Mouse (Mus musculus) G1E (cell line): ENCODE results near the gene Ssc5d.

Experiments
- CTCF ChIP-seq: IDR thresholded peaks from 2 replicates; pipeline ENCODE4 v1.5.1; 2012; ENCODE audit warnings: low read depth, low read length, inconsistent platforms, mixed read lengths
- GATA1 ChIP-seq: IDR thresholded peaks from 2 replicates; pipeline ENCODE4 v1.6.1; 2012; ENCODE audit warnings: borderline replicate concordance, low read length, inconsistent platforms, mixed read lengths
- GATA2 ChIP-seq: IDR thresholded peaks from 2 replicates; pipeline ENCODE4 v1.6.1; 2012; ENCODE audit warnings: low read depth, low read length, inconsistent platforms, borderline replicate concordance
- POLR2AphosphoS5 ChIP-seq: IDR thresholded peaks from 2 replicates; pipeline ENCODE4 v1.6.1; 2012; ENCODE audit warnings: low read depth, low read length, inconsistent platforms; ENCODE audit not compliant: insufficient replicate concordance
- TAL1 ChIP-seq: conservative IDR thresholded peaks from 2 replicates; pipeline ENCODE4 v1.6.1; 2012; ENCODE audit warnings: low read depth, low read length, inconsistent platforms, mixed read lengths

- TF ChIP-seq CTCF (no peak), POLR2AphosphoS5 (no peak), TAL1 (no peak), GATA1 (no peak), GATA2 (no peak)
These were observed 11.8 kb downstream of the Ssc5d start for GRCm38 (mm10) chr7:4937392-4937791.
